Mouse (Mus musculus) activated CD4-positive, CD25-positive, alpha-beta regulatory T cell, adult 4 months (primary cell): ENCODE measurements around the gene 1700049E17Rik2. TPM values are rescaled to one million over a fixed set of nuclear protein-coding genes. Genes with fewer than 3 reads are reported as not detected.
"Not testable (repeated sequence)": the region's sequence is repeated elsewhere in the genome, so short reads cannot be mapped to it uniquely, and the experiment has no call there.

ENCODE experiments used
- ATAC-seq: one replicate; pipeline ENCODE4 v1.8.0; 2017
- polyA plus RNA-seq, 2 experiments: library from polyadenylated mRNA; unstranded; fragments of 100-300 nt; shearing (Covaris generic); gene quantifications; one replicate each; pipeline ENCODE4 v1.2.1; 2017

The 1700049E17Rik2 gene
- not detected for polyA plus RNA-seq

GRCm38 (mm10) chr14:41572911-41573310 is at the start of gene 1700049E17Rik2:
1700049E17Rik2 (plus strand) TSS chr14:41573211.
- not testable (repeated sequence) for ATAC-seq

DNA sequence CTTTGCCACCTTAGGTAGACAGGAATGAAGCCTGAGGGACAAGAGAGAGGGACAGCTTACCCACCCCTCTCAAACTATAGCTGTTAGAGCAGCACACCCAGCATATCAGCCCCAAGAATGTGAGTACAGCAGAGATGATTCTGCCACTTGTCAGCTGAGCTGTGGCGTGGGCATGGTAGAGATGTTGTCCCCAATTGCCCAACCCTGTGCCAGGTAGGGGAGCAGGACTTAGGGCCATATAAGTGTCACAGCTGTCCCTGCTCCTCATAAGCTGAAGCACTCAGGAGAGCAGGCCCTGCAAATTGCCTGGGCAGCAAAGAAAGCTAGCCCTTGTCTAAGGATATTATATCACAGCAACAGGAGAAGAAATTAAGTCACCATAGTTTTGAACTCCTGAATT is 48.3 kb upstream of the 1700049E17Rik2 start:
- not testable (repeated sequence) for ATAC-seq

DNA sequence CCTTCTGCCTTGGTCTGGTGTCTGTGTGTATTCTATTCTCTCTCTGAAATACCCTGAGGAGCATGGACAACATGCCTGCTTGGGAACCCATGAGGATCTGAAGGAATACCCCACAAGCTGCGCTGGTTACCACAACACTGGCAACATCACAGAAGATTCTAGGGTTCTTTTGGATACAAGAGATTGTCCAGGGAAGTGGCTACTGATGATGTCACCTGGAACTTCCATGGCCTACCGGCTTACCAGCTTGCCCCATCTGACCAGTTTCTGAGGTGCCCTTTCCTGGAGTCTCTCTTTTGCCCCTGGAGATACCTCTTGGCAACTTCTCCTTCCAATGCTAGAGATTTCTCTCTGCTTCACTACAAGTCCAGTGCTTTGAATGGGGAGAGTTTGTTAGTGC is 17.5 kb upstream of the 1700049E17Rik2 start, which contains the start of gene Gm7970:
Gene Gm7970, minus strand, starts transcription at position 101 of the 400 bp plus-strand sequence.
- not testable (repeated sequence) for ATAC-seq

DNA sequence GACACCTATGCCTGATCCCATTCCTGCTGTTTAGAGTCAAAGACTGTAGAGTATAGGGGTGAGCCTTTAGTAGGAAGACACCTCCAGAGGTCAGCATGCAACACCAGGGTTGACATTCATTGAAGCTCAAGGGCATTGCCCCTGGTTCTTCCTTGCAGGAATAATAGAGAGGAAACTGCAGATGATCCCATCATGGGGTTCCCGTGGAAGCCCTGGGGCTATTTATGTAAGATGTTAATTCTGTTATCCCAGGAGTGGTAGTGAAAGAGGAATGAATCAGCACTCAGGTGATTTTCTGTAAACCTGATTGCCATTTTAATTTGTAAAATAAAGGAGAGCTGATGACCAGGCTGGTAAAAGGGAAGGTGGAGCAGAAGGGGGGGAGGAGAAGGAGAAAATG is 13.3 kb downstream of the 1700049E17Rik2 start:
- not testable (repeated sequence) for ATAC-seq

DNA sequence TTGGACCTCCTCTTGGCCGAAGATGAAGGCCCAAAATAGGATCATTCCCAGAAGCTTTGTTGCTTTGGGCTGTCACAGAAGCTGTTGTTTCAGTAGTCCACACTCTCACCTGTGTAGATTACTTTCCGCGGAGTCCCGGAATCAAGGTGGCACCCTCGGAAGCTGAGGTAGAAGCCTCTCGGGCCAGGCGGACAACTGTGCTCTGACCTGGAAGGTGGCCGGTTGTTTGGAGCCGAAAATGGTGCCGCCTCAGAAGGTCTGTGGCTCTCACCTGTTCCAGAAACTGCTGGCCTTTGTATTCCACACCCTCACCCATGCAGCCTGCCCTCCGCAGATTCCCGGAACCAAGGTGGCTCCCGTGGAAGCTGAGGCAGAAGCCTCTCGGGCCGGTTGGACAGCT is 27.9 kb downstream of the 1700049E17Rik2 start:
- ATAC-seq: not testable (repeated sequence)

- not testable (repeated sequence) for ATAC-seq
Measured at GRCm38 (mm10) chr14:41610690-41611089, 37.7 kb downstream of the 1700049E17Rik2 start.

GRCm38 (mm10) chr14:41622535-41622934 is 49.5 kb downstream of the 1700049E17Rik2 start:
- not testable (repeated sequence) for ATAC-seq

DNA sequence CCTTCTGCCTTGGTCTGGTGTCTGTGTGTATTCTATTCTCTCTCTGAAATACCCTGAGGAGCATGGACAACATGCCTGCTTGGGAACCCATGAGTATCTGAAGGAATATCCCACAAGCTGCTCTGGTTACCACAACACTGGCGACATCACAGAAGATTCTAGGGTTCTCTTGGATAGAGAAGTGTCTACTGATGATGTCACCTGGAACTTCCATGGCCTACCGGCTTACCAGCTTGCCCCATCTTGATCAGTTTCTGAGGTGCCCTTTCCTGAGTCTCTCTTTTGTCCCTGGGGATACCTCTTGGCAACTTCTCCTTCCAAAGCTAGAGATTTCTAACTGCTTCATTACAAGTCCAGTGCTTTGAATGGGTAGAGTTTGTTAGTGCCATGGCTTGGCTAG is 51.5 kb downstream of the 1700049E17Rik2 start, which contains the start of gene Gm3072:
Gene Gm3072, minus strand, starts transcription at position 101 of the 400 bp plus-strand sequence.
- not testable (repeated sequence) for ATAC-seq

- not testable (repeated sequence) for ATAC-seq
Measured at GRCm38 (mm10) chr14:41630144-41630543, 57.1 kb downstream of the 1700049E17Rik2 start.

Other genes starting within 250 kb of the 1700049E17Rik2 start
- not detected for gene Gm5798, start 224.6 kb upstream of the 1700049E17Rik2 start, polyA plus RNA-seq
- not detected for gene Gm7945, start 186.8 kb upstream of the 1700049E17Rik2 start, polyA plus RNA-seq
- gene Gm6482, start 164.9 kb upstream of the 1700049E17Rik2 start, polyA plus RNA-seq: not detected
- not detected for gene Gm7954, start 119.7 kb upstream of the 1700049E17Rik2 start, polyA plus RNA-seq
- not detected for gene Gm3486, start 83.7 kb upstream of the 1700049E17Rik2 start, polyA plus RNA-seq
- not detected for gene Gm7970, start 17.6 kb upstream of the 1700049E17Rik2 start, polyA plus RNA-seq
- gene Gm3072, start 51.4 kb downstream of the 1700049E17Rik2 start, polyA plus RNA-seq: not detected
- not detected for gene Gm3676, start 73.3 kb downstream of the 1700049E17Rik2 start, polyA plus RNA-seq
- gene Gm8068, start 128.7 kb downstream of the 1700049E17Rik2 start, polyA plus RNA-seq: not detected
- not detected for gene Gm7929, start 177.4 kb downstream of the 1700049E17Rik2 start, polyA plus RNA-seq
- gene Gm47189, start 199.2 kb downstream of the 1700049E17Rik2 start, polyA plus RNA-seq: not detected